Mouse (Mus musculus) midbrain, embryonic 11.5 days (tissue): Measurements from ENCODE around the gene Sebox. TPM values are rescaled to one million over a fixed set of nuclear protein-coding genes. Genes with fewer than 3 reads are reported as not detected.

ENCODE experiments used
- ATAC-seq: fragments of 200-750 bp; cut with Nextera tagmentation; 2 replicates; pipeline ENCODE4 v1.8.0; 2017; ENCODE audit warnings: moderate TSS enrichment, moderate library complexity; ENCODE audit not compliant: low FRiP score
- DNase-seq: peaks from one replicate; pipeline ENCODE4 v3.0.0; 2015; ENCODE audit warnings: low spot score; ENCODE audit errors: missing footprints
- H3K27ac ChIP-seq: fragments of 300-500 bp; sonication (generic); 2 replicates; pipeline ENCODE4 v1.5.1; 2014; ENCODE audit warnings: low read depth, low read length
- H3K27me3 ChIP-seq: fragments of 300-500 bp; sonication (generic); 2 replicates; pipeline ENCODE4 v1.6.1; 2014; ENCODE audit warnings: mild to moderate bottlenecking, low read length, moderate library complexity, mixed read lengths; ENCODE audit not compliant: control insufficient read depth, insufficient read depth
- H3K36me3 ChIP-seq: fragments of 300-500 bp; sonication (generic); 2 replicates; pipeline ENCODE4 v1.6.1; 2014; ENCODE audit warnings: mild to moderate bottlenecking, low read length, moderate library complexity, mixed read lengths; ENCODE audit not compliant: control insufficient read depth, insufficient read depth
- H3K4me1 ChIP-seq: fragments of 300-500 bp; sonication (generic); 2 replicates; pipeline ENCODE4 v1.6.1; 2014; ENCODE audit warnings: low read length; ENCODE audit not compliant: control insufficient read depth, insufficient read depth
- H3K4me2 ChIP-seq: fragments of 300-500 bp; sonication (generic); 2 replicates; pipeline ENCODE4 v1.6.1; 2014; ENCODE audit warnings: mild to moderate bottlenecking, moderate library complexity
- H3K4me3 ChIP-seq: fragments of 300-500 bp; sonication (generic); 2 replicates; pipeline ENCODE4 v1.5.1; 2014; ENCODE audit warnings: low read depth, low read length
- H3K9ac ChIP-seq: fragments of 300-500 bp; sonication (generic); 2 replicates; pipeline ENCODE4 v1.6.1; 2014; ENCODE audit warnings: low read length
- H3K9me3 ChIP-seq: fragments of 300-500 bp; sonication (generic); 2 replicates; pipeline ENCODE4 v1.6.1; 2016; ENCODE audit warnings: low read length; ENCODE audit not compliant: control insufficient read depth
- WGBS: fragments of 180-500 bp; shearing (Covaris S2); extraction: QIAGEN DNeasy Blood & Tissue Kit; methylation state at CpG from one replicate; pipeline ENCODE4 v1.1.7; 2014; 5-methylcytosine and 5-hydroxymethylcytosine counted together
- polyA plus RNA-seq: library from polyadenylated mRNA; unstranded; fragments of >200 nt; fragmentation: Nextera tagmentation; extraction: Ambion mirVana; gene quantifications from 2 replicates; pipeline ENCODE4 v1.2.1, GENCODE M21; 2014

The Sebox gene
- polyA plus RNA-seq, 1 experiment from 2014 or later = not detected

DNA sequence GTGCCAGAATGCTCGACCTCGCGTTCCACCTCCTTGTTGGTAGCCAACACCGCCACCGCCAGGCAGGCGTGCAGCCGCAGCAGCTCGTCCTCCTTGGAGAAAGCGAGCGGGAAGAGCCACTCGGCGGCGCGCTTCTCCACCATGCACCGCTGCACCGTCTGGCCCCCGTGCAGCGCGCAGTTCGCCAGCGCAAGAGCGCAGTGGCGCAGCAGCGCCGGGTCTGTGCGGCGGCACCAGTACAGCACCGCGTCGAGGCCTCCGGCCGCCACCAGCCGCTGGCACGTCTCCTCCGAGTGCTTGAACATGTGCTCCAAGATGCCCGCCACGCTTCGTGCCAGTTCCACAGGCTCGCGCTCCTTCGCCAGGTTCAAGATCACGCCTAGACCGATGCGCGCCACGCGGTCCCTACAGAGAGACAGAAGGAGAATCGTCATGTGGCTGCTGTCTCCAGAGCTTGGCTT is 12.4 kb upstream of the Sebox start:
- Histone ChIP-seq H3K27me3 (peaks cover 39% of the 10 kb centered on the region), H3K9ac (0 out of 2 replicates have a peak overlapping the region, but pooled peaks have one; percentile 38)
- 10% methylated on average over 48 of the region's 48 CpGs for WGBS

GRCm38 (mm10) chr11:78495904-78496303 is 7.3 kb upstream of the Sebox start:
- peaks cover 18% of the 10 kb centered on the region for H3K27me3 ChIP-seq
- H3K9me3 ChIP-seq = no peaks in the 10 kb centered on the region
- WGBS = 5% methylated on average over 6 of the region's 6 CpGs
- no peak for ATAC-seq
- H3K4me2 ChIP-seq = peak overlapping the region; percentile 96
- no peaks in the 10 kb centered on the region for H3K36me3 ChIP-seq
- H3K9ac ChIP-seq = peak overlapping the region; percentile 12; the same call in 1 of the 2 replicates
- peak; percentile 94 for DNase-seq
- H3K4me3 ChIP-seq = peak overlapping the region; percentile 74; the same call in 1 of the 2 replicates
- H3K4me1 ChIP-seq = peaks cover 29% of the 10 kb centered on the region
- no peak overlapping the region for H3K27ac ChIP-seq

More for the DNA sequence above, 12.4 kb upstream of the Sebox start:
- Histone ChIP-seq H3K36me3 (no peaks in the 10 kb centered on the region), H3K4me1 (peaks cover 11% of the 10 kb centered on the region), H3K9me3 (no peaks in the 10 kb centered on the region), H3K4me2 (peak overlapping the region; percentile 46), H3K27ac (no peak overlapping the region), H3K4me3 (peak overlapping the region; percentile 20; the same call in 1 of the 2 replicates)
- ATAC-seq (peak; percentile 66; the same call in 1 of the 2 replicates), DNase-seq (peak; percentile 94)

DNA sequence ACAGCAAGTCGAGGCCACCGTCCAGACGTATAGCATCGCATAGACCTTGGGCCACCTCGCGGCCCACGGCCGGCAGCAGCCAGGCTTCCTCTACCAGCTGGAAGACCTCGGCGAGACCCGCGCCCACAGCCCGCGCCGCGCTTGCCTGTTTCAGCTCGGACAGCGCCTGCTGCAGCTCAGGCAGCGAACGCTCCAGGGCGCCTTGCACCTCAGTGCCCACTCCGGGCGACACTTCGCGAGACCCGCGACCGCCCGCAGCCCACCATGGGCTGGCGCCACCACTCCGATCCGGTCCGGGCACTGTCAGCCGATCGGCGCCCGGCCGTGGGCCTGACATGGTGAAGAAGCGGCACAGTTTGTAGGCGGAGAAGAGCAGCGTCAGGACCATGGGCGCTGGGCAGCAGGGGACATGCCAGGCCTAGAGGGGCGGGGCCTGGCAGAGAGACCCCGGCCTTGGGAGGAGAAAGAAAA is 6.1 kb upstream of the Sebox start:
- WGBS = under 1% methylated on average over 44 of the region's 44 CpGs
- peaks cover 27% of the 10 kb centered on the region for H3K4me1 ChIP-seq
- H3K4me2 ChIP-seq = peak overlapping the region; percentile 96
- peak overlapping the region; percentile 78 for H3K9ac ChIP-seq
- H3K9me3 ChIP-seq = no peaks in the 10 kb centered on the region
- peak overlapping the region; percentile 63 for H3K27ac ChIP-seq
- ATAC-seq = peak; percentile 82
- DNase-seq = no peak
- H3K36me3 ChIP-seq = no peaks in the 10 kb centered on the region
- peaks cover 8% of the 10 kb centered on the region for H3K27me3 ChIP-seq
- H3K4me3 ChIP-seq = peak overlapping the region; percentile 74

DNA sequence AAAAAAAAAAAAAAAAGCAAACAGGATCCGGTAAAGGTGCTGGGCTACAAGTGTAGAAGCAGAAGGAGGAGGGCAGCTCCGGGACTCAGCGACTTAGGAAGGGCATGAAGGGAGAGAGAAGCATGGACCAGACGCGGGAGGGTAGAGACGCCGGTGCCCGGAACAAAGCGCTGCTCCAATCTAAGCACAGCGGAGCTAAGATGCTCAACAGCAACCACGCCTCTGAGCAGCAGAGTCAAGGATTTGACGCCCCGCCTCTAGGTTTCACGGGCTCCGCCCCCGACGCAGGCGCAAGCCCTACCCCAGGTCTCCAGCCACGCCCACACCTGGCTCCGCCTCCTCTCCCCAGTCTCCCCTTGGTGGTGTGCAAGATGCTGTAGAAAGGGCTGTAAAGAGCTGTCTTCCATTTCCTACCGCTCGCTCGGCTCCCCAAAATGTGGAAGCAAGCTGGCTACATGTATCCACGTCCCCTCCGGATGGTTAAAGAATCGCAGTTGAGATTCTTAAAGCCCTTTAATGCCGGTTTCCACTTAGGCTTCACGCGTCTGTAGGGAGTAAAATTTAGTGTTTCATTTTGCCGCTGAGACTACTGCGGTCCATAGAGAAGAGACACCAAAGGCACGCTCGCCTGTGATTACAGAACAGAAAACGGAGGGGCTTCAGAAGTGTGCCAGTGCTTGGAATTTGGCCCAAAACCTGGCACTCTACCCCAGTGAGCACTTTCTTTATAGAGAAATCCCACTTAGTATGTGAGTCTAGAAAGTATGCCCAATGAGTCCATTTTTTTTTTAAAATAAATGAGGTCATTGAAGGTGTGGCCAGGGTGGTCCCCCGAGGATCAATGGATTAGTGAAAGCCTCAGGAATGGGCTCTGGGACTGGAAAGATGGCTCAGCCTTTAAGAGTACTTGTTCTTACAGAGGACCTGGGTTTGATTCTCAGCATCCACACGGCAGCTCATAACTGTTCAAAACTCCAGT is 5.4 kb upstream of the Sebox start, which contains the start of gene Sarm1:
TSS of gene Sarm1 (minus strand) at position 211 of the 979 bp plus-strand sequence.
- H3K36me3 ChIP-seq = no peaks in the 10 kb centered on the region
- H3K4me1 ChIP-seq = peaks cover 27% of the 10 kb centered on the region
- peak within 1 kb of the TSS; percentile 79 for H3K27ac ChIP-seq
- peak; percentile 99 for DNase-seq
- H3K9me3 ChIP-seq = no peaks in the 10 kb centered on the region
- peak; percentile 97 for ATAC-seq
- 3% methylated on average over 35 of the region's 36 CpGs for WGBS
- H3K27me3 ChIP-seq = peaks cover 8% of the 10 kb centered on the region
- H3K9ac ChIP-seq = peak within 1 kb of the TSS; percentile 78
- peak within 1 kb of the TSS; percentile 74 for H3K4me3 ChIP-seq
- peak within 1 kb of the TSS; percentile 96 for H3K4me2 ChIP-seq

- peaks cover 27% of the 10 kb centered on the region for H3K4me1 ChIP-seq
- peak within 1 kb of the TSS; percentile 96 for H3K4me2 ChIP-seq
- 35% methylated on average over 7 of the region's 7 CpGs for WGBS
- peaks cover 8% of the 10 kb centered on the region for H3K27me3 ChIP-seq
- no peaks in the 10 kb centered on the region for H3K9me3 ChIP-seq
- H3K27ac ChIP-seq = peak within 1 kb of the TSS; percentile 79
- DNase-seq (peak; percentile 91), ATAC-seq (no peak)
- peak within 1 kb of the TSS; percentile 78 for H3K9ac ChIP-seq
- no peaks in the 10 kb centered on the region for H3K36me3 ChIP-seq
- peak within 1 kb of the TSS; percentile 74 for H3K4me3 ChIP-seq
These were observed 4.2 kb upstream of the Sebox start, which contains the start of gene Vtn for GRCm38 (mm10) chr11:78499004-78499403. TSS of gene Vtn (plus strand) at chr11:78499091.

DNA sequence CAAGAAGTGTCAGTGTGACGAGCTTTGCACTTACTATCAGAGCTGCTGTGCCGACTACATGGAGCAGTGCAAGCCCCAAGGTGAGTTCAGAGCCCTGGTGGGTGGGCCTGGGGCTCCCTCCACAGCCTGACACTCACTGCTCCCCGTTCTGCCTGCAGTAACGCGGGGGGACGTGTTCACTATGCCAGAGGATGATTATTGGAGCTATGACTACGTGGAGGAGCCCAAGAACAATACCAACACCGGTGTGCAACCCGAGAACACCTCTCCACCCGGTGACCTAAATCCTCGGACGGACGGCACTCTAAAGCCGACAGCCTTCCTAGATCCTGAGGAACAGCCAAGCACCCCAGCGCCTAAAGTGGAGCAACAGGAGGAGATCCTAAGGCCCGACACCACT is 3.7 kb upstream of the Sebox start:
- peak overlapping the region; percentile 57; the same call in 1 of the 2 replicates for H3K27ac ChIP-seq

GRCm38 (mm10) chr11:78500623-78501202 is 2.5 kb upstream of the Sebox start:
- H3K27ac ChIP-seq = no peak overlapping the region

More for the DNA sequence above, 3.7 kb upstream of the Sebox start:
- Histone ChIP-seq H3K27me3 (peaks cover 8% of the 10 kb centered on the region), H3K4me3 (peak overlapping the region; percentile 6; the same call in 1 of the 2 replicates), H3K9ac (no peak overlapping the region), H3K36me3 (no peaks in the 10 kb centered on the region), H3K4me1 (peaks cover 27% of the 10 kb centered on the region), H3K9me3 (no peaks in the 10 kb centered on the region), H3K4me2 (peak overlapping the region; percentile 23)
- DNase-seq = no peak
- no peak for ATAC-seq
- WGBS = 44% methylated on average over 16 of the region's 16 CpGs

GRCm38 (mm10) chr11:78501529-78501928 is 1.7 kb upstream of the Sebox start:
- no peak for DNase-seq
- Histone ChIP-seq H3K4me3 (no peak overlapping the region), H3K27me3 (no peaks in the 10 kb centered on the region), H3K4me1 (peaks cover 17% of the 10 kb centered on the region), H3K4me2 (no peak overlapping the region), H3K9me3 (no peaks in the 10 kb centered on the region), H3K9ac (no peak overlapping the region), H3K36me3 (no peaks in the 10 kb centered on the region), H3K27ac (no peak overlapping the region)
- no peak for ATAC-seq
- 84% methylated on average over 20 of the region's 20 CpGs for WGBS

More at GRCm38 (mm10) chr11:78500623-78501202, 2.5 kb upstream of the Sebox start:
- Histone ChIP-seq H3K9ac (no peak overlapping the region), H3K36me3 (no peaks in the 10 kb centered on the region), H3K27me3 (peaks cover 5% of the 10 kb centered on the region), H3K4me1 (peaks cover 25% of the 10 kb centered on the region), H3K9me3 (no peaks in the 10 kb centered on the region), H3K4me3 (no peak overlapping the region), H3K4me2 (peak overlapping the region; percentile 14; the same call in 1 of the 2 replicates)
- DNase-seq = no peak
- WGBS = 76% methylated on average over 9 of the region's 9 CpGs
- no peak for ATAC-seq
